Mouse (Mus musculus) retina, embryonic 14.5 days (tissue): ENCODE data around the gene Acta1.

Experiments
- DNase-seq: peaks from one replicate; pipeline ENCODE4 v3.0.0-alpha.2; 2015; ENCODE audit warnings: low spot score

The Acta1 gene

DNA sequence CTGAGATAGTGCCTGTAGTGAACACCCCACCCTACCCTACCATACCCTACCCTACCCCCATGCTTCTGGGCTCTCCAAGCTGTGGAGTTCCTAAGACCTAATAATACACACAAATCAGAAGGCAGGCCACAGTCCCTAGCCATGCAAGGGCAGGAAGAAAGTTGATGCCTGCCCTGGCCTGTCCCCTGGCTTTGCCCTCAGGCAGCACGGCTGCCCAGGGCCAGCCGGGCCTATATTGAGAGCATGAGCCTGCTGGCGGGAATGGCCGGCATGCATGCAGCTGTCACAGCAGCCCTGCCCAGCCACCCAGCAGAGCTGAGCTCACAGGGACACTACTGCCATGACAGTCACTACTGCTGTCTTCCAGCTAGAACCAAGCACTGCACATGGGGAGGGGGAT lies 11.5 kb downstream of the Acta1 start:
- DNase-seq, result no peak

DNA sequence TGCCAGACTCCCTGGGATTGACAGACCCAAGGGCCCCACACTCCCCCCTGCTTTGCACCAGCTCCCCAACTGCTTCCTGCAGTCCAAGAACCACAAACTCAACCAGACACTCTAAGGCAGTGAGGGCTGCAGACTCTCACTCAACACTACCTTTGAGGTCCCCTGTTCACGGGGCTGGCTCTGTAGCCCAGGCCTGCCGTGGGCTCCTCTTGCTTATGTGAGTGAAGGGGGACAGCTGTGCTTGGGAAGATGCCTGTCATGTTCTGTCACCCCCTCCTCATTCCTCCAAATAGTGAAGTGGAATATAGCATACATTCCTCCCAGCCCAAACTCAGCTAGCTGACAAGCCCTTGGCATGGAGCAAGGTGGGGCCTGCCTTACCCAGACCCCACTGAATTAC lies 12.1 kb downstream of the Acta1 start:
- DNase-seq, result no peak

GRCm38 (mm10) chr8:123880821-123881350 lies 13.7 kb downstream of the Acta1 start:
- DNase-seq, result no peak

- no peak for DNase-seq
Measured at GRCm38 (mm10) chr8:123880271-123880670, 14.3 kb downstream of the Acta1 start.

DNA sequence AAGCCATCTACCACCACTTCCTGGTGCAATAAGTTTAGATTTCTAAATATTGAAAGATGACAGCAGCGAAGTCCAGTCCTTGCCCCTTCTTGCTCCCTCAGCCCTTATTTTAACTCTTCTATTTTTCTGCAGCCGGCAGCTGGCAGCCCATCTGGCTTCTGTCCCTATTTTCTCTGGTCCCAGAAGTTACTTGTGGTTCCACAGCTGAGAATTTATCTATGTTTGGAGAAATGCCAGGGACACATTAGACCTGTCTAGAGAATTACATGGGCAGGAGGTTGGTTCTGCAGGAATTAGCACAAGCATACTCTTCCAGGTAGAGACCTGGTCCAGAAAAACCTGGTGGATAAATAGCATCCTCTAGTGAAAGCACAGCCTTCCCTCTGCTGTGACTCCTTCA lies 16.7 kb downstream of the Acta1 start:
- no peak for DNase-seq

- DNase-seq, result no peak
Measured at GRCm38 (mm10) chr8:123874324-123874723, 20.2 kb downstream of the Acta1 start.

- DNase-seq, result no peak
Measured at GRCm38 (mm10) chr8:123873364-123873763, 21.2 kb downstream of the Acta1 start.

DNA sequence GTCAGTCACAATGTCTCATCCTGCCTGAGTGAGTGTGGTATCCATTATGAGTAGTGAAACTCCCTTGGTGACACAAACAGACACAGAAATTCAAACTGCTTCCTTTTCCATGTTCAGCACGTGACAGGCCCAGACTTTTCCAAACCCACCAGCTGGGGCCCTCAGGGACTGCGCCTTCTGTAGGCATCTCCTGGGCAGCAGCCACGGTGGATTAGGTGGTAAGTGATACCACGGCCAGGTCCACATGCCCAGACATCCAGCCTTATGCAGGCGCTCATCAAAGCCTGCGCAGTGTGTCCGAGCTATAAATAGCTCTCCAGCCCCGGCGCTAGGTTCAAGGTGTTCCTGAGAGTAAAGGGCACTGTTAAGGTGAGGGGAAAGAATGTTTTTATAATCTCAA lies 22.5 kb downstream of the Acta1 start:
- no peak for DNase-seq

DNA sequence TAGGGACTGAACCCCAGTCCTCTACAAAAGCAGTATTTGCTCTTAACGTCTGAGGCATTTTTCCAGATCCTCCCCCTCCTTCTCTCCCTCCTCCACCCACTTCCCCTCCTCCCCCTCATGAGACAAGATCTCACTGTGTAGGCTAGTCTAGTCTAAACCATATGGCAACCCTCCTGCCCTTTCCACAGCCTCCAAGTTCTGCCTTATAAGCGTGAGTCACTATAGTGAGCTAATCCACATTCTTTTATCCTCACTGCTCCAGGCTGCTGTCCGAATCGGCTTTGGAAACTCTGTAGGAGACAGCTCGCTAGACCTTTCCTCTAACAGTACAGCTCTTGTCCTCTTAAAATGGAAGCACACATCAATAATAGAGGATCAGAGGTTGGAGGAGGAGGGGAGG lies 27.6 kb downstream of the Acta1 start:
- no peak for DNase-seq

DNA sequence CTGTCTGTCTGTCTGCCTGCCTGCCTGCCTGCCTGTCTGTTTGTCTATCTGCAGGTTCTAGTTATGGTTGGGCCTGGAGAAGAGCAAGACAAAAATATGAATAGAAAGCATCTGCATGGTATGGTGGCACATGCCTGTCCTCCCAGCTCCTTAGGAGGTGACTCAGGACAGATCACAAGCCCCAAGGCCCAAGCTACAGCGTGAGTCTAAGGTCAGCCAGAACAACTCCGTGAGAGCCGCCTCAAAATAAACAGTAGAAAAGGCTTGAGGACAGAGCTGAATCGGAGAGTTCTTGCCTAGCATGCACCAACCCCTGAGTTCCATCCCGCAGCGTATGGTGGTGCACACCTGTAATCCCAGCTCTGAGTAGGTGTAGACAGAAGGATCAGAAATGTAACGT lies 28.8 kb downstream of the Acta1 start:
- DNase-seq, result no peak

DNA sequence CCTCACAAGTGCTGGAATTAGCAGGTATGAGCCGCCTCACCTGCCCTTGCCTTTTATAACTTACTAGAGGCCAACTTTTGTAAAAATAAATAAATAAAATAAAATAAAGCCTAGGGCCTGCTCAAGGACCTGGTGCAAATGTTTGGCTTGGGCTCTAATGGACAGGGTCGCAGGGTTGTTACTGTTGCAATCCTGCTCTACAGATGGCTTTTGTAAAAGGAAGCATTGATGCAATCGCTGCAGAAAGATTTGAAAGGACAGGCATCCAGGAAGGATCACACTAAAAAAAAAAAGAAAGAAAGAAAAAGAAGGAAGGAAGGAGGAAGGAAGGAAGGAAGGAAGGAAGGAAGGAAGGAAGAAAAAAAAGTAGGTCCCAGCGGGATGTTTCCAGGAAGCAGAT lies 34.2 kb downstream of the Acta1 start:
- no peak for DNase-seq

GRCm38 (mm10) chr8:123859648-123860259 lies 34.8 kb downstream of the Acta1 start, which contains the start of gene Ccsap:
TSS of gene Ccsap (minus strand) at chr8:123860209.
- DNase-seq, result no peak

DNA sequence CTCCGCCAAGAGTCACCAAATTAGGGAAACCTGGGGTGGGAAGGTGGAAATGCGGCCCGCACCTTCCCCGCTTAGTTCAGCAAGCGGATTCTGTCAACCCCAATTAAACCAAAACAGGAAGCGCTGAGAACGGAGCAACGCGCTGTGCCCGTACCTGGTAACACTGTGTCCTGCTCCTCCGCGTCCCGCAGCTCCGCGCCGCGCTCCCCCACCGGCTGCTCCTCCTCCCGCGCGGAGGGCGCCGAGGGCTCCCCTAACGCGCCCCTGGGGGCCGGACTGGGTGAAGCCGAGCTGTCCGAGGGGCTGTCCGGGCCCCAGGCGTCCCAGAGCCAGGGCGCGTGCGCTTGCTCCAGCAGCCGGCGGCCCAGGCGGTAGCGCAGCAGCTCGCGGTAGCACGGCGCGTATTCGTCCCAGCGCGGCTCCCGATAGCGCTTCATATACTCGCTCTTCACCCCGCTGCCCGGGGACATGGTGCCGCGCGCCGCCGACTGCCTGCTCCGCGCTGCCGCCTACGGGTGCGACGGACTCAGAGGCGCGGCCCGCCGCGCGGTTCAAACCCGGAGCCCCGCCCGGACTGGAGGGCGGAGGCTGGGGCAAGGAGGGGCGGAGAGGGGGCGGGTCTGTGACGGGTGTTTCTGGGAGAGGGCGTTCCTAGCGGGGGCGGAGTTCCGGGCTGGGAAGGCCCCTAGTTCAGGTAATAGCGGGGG lies 35.5 kb downstream of the Acta1 start:
- DNase-seq, result peak; percentile 92

- DNase-seq, result peak; percentile 61
Measured at GRCm38 (mm10) chr8:123858574-123858940, 36.0 kb downstream of the Acta1 start.

DNA sequence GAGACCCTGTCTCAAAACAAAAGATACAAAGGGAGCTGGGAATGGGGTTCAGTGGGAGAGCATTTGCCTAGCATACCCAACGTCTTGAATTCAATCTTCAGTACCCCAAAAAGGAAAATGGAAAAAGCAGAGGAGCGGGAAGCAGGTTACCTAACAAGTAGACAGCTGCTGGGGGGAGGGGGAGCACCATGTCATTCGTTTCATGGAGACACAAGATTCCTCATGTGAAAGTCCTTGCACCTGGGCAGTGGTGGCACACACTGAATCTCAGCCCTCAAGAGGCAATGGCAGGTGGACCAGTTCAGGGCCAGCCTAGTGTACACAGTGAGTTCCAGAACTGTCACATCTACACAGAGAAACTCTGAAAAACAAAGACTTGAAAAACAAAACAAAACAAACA lies 37.2 kb downstream of the Acta1 start:
- DNase-seq, result no peak

DNA sequence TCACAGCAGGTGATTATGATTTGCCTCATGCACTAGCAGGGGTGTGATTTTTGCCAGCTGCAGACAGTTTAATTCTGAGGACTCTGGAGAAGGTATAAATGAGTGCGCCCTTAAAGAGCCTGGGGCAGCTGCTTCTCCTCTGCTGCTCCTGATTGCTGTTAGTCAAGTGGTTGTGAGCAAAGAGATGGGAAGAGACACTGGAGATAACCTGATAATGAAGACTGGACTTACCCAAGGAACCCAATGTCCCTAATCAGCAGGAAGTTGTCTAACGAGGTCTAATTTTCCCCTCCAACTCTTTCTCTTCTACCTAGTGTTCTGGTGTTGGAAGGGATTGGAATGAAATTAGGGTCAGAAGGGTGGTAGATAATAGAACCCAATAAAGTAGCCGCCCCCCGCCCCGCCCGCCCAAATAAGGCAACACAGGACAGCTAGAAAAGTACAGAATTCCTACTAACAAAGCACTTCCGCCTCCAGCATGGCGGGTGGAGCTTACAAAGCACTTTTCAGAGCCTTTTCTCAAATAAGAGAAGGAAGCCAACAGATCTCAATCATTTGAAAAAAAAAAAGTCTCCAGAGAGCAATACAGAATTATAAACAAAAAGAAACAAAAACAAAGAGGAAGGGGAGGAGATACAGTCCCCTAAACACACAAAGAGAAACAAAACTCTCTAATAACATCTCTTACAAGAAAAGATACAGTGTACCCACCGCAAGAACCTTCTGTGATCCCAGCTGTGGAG lies 39.6 kb downstream of the Acta1 start:
- no peak for DNase-seq

DNA sequence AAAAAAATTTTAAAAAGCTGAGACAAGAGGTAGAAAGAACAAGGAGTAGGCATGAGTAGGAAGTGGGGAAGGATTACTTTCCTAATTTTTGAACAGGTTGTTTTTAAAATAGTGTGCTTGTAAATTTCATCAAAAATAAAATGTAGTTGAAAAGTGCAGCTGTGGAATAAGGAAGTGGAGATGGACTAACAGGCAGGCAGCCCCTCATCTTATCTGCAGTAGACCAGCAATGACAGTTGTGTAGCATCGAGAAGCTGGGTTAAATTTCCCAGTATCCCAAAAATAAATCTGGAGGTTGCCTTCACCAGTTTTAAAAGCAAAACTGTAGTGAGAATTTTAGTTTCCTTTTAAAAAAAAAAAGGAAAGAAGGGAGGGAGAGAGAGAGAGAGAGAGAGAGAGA lies 40.3 kb downstream of the Acta1 start:
- no peak for DNase-seq

GRCm38 (mm10) chr8:123851590-123851989 lies 43.0 kb downstream of the Acta1 start:
- no peak for DNase-seq

DNA sequence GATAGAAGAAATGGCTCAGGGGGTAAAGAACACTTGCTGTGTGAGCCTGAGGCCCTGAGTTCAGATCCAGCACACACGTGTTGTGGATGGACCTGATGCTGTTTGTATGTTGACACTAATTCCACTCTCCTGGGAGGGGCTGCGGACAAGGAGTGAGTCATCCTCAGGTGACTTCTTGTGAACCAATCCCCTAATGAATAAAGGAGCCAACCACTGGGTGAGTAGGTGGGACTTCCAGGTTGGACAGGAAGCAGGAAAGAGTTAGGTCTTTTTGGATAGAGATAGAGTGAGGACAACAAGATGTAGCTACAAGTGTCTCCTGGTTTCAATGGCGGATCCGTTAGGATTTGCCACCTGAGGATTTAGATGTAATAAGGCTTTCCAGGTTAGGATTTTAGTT lies 45.2 kb downstream of the Acta1 start:
- DNase-seq, result no peak

GRCm38 (mm10) chr8:123847546-123847945 lies 47.0 kb downstream of the Acta1 start:
- no peak for DNase-seq

DNA sequence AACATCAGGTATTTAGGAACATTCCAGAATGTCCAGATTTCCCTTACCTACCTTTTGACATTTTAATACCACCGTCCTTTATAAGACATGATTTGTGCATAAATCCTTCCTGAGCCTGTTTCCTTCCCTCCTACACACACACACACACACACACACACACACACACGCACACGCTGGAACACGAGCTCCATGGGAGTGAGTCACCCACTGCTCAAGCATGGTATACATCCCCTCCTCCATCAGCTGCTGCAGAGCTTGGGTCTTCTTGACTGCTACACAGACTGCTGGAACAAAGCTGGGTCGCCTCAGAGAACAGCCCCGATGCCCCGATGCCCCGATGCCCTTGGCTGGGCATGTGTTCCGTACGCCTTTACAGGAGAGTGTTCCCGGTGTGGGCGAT lies 48.0 kb downstream of the Acta1 start:
- DNase-seq, result no peak

DNA sequence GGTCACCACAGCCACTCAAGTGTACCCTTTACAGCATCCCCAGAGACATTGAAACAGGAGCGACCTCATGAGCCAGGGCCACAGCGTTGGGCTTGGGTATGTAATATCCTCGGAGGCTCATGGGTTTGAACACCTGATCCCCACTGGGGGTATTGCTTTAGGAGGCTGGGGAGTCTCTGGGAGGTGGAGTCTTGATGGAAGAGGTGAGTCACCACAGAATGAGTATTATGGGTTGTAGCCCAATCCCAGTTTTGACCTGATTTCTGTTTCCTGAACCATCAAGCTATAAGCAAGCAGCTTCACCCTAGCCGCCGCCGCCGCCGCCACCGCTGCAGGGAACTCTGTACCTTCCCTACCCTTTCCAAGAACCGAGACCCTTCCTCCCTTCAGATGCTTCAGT lies 48.6 kb downstream of the Acta1 start:
- no peak for DNase-seq

DNA sequence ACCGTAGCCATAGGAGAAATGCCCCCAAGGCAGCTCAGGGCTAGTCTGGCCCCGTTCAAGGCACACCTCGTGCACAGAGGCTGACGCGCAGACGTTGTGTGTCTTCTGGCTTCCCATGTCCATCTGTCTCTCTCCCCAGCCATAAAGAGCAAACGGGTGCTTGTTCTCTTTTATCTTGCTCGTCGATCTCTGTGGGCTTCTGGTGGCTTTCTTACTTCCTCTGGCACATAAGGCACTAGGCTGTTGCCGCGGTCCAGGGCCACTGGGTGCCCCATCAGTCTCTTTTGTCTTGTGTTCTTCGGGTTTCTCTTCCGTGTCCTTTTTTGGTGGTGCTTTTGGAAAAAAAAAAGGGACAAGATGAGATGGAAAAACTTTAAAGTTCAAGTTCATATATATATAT lies 49.4 kb downstream of the Acta1 start:
- no peak for DNase-seq
